Mouse (Mus musculus): ENCODE results near the gene Fam43a.

GRCm38 (mm10) chr16:30646856-30647255, 47.3 kb downstream of the Fam43a start:
- TF ChIP-seq CTCF (IDR thresholded peaks at IDR 0.05; ENCODE audit: low read depth) (no peak), EP300 (optimal IDR thresholded peaks at IDR 0.05) (no peak)

All from stomach, postnatal 0 days (tissue).